Mouse (Mus musculus) embryonic fibroblast, embryonic 13.5 days (primary cell): ENCODE measurements around the gene Rpa2.

Source experiments
- CTCF ChIP-seq: IDR thresholded peaks from 2 replicates; pipeline ENCODE4 v1.5.1; 2011; ENCODE audit warnings: mild to moderate bottlenecking, control low read depth, low read length, moderate library complexity, borderline replicate concordance; ENCODE audit not compliant: insufficient read depth
- POLR2A ChIP-seq: IDR thresholded peaks from 2 replicates; pipeline ENCODE4 v1.6.1; 2011; ENCODE audit warnings: low read depth, mild to moderate bottlenecking, control low read depth, low read length, moderate library complexity

- TF ChIP-seq POLR2A (no peak), CTCF (no peak)
Measured at GRCm38 (mm10) chr4:132794760-132795159, 26.6 kb downstream of the Rpa2 start.
